Mouse (Mus musculus) thymus, adult 2 months (tissue): ENCODE measurements around the gene Ttc17. TPM values are rescaled to one million over a fixed set of nuclear protein-coding genes. Genes with fewer than 3 reads are reported as not detected.
A peak's percentile ranks its signal among the peaks of the same experiment; 100 is the strongest.

Source experiments
- DNase-seq: peaks from one replicate; pipeline ENCODE4 v3.0.0; 2021
- H3K27ac ChIP-seq: fragments of 200-500 bp; 2 replicates; pipeline ENCODE4 v1.5.1; 2012; ENCODE audit warnings: low read length, control low read depth; ENCODE audit not compliant: control insufficient read depth, insufficient read depth
- H3K27me3 ChIP-seq: fragments of 200-500 bp; 2 replicates; pipeline ENCODE4 v1.6.1; 2012; ENCODE audit warnings: mild to moderate bottlenecking, low read length, moderate library complexity, mixed read lengths; ENCODE audit not compliant: control insufficient read depth, insufficient read depth
- H3K36me3 ChIP-seq: fragments of 200-500 bp; 2 replicates; pipeline ENCODE4 v1.6.1; 2012; ENCODE audit warnings: mild to moderate bottlenecking, low read length, moderate library complexity; ENCODE audit not compliant: control insufficient read depth, insufficient read depth
- H3K4me1 ChIP-seq: fragments of 200-500 bp; replicated peaks from 2 replicates; pipeline ENCODE4 v1.6.1; 2012; ENCODE audit warnings: low read length; ENCODE audit not compliant: control insufficient read depth, insufficient read depth
- H3K4me3 ChIP-seq: fragments of 200-500 bp; 2 replicates; pipeline ENCODE4 v1.5.1; 2012; ENCODE audit warnings: mild to moderate bottlenecking, low read length, control low read depth, moderate library complexity; ENCODE audit not compliant: control insufficient read depth, insufficient read depth
- CTCF ChIP-seq: fragments of 200-500 bp; IDR thresholded peaks from 2 replicates; pipeline ENCODE4 v1.5.1; 2012; ENCODE audit warnings: mild to moderate bottlenecking, control low read depth, low read length, moderate library complexity, borderline replicate concordance; ENCODE audit not compliant: control insufficient read depth, poor library complexity, insufficient read depth; ENCODE audit errors: extremely low read depth
- POLR2A ChIP-seq: fragments of 200-500 bp; IDR thresholded peaks from 2 replicates; pipeline ENCODE4 v1.6.1; 2012; ENCODE audit warnings: mild to moderate bottlenecking, low read length, control low read depth, moderate library complexity; ENCODE audit not compliant: control insufficient read depth, poor library complexity, insufficient read depth; ENCODE audit errors: extremely low read depth
- WGBS: fragments of 180-500 bp; shearing (Covaris S2); methylation state at CpG from one replicate; pipeline ENCODE4 v1.1.7; 2018; 5-methylcytosine and 5-hydroxymethylcytosine counted together
- polyA plus RNA-seq: library from polyadenylated mRNA; depleted of rRNA; stranded (reverse); fragments of >200 nt; gene quantifications from 2 replicates; pipeline ENCODE4 v1.2.3, GENCODE M21; 2012; rRNA removed

The Ttc17 gene
- polyA plus RNA-seq: 23.3 and 23.4 TPM in 2 replicates

- no peaks in the 10 kb centered on the region for H3K27me3 ChIP-seq
- no peaks in the 10 kb centered on the region; the same call in 1 of the 2 replicates for H3K36me3 ChIP-seq
- under 1% methylated on average over 76 of the region's 77 CpGs for WGBS
- peaks cover 7% of the 10 kb centered on the region for H3K4me1 ChIP-seq
- no peak for TF ChIP-seq CTCF
- TF ChIP-seq POLR2A: peak; percentile 90
- DNase-seq: peak; percentile 90
- peak within 1 kb of the TSS; percentile 66 for H3K27ac ChIP-seq
- H3K4me3 ChIP-seq: peak within 1 kb of the TSS; percentile 84
Observed at GRCm38 (mm10) chr2:94406083-94406957, at the start of gene Ttc17. Gene Ttc17, minus strand, starts transcription at chr2:94406689.

GRCm38 (mm10) chr2:94449643-94450042 is 43.2 kb upstream of the Ttc17 start:
- TF ChIP-seq POLR2A: no peak
- no peak for TF ChIP-seq CTCF
- Histone ChIP-seq H3K27ac (no peak overlapping the region), H3K4me1 (no peaks in the 10 kb centered on the region), H3K36me3 (no peaks in the 10 kb centered on the region), H3K27me3 (no peaks in the 10 kb centered on the region), H3K4me3 (no peak overlapping the region)
- WGBS: 93% methylated on average over 8 of the region's 8 CpGs
- DNase-seq: no peak

- TF ChIP-seq POLR2A (no peak), CTCF (no peak)
- WGBS: under 1% methylated on average over 10 of the region's 10 CpGs
- no peaks in the 10 kb centered on the region for H3K27me3 ChIP-seq
- no peaks in the 10 kb centered on the region for H3K36me3 ChIP-seq
- H3K27ac ChIP-seq: no peak overlapping the region
- H3K4me1 ChIP-seq: peaks cover 10% of the 10 kb centered on the region
- peak; percentile 8 for DNase-seq
- peak overlapping the region; percentile 88 for H3K4me3 ChIP-seq
Observed at GRCm38 (mm10) chr2:94436952-94437351, 30.5 kb upstream of the Ttc17 start.

GRCm38 (mm10) chr2:94435481-94435880 is 29.0 kb upstream of the Ttc17 start:
- Histone ChIP-seq H3K4me1 (peaks cover 10% of the 10 kb centered on the region), H3K4me3 (no peak overlapping the region), H3K27me3 (no peaks in the 10 kb centered on the region), H3K36me3 (no peaks in the 10 kb centered on the region), H3K27ac (no peak overlapping the region)
- 93% methylated on average over 7 of the region's 7 CpGs for WGBS
- no peak for TF ChIP-seq POLR2A
- no peak for TF ChIP-seq CTCF
- DNase-seq: no peak

GRCm38 (mm10) chr2:94434833-94435232 is 28.3 kb upstream of the Ttc17 start:
- Histone ChIP-seq H3K36me3 (no peaks in the 10 kb centered on the region), H3K27ac (no peak overlapping the region), H3K27me3 (no peaks in the 10 kb centered on the region), H3K4me3 (no peak overlapping the region), H3K4me1 (peaks cover 10% of the 10 kb centered on the region)
- 93% methylated on average over 1 of the region's 1 CpGs for WGBS
- no peak for TF ChIP-seq CTCF
- TF ChIP-seq POLR2A: no peak
- DNase-seq: no peak

GRCm38 (mm10) chr2:94432214-94432613 is 25.7 kb upstream of the Ttc17 start:
- no peak for DNase-seq
- no peak overlapping the region for H3K4me3 ChIP-seq
- no peak overlapping the region for H3K27ac ChIP-seq
- TF ChIP-seq POLR2A: no peak
- TF ChIP-seq CTCF: no peak
- H3K36me3 ChIP-seq: peaks cover under 1% of the 10 kb centered on the region; the same call in 1 of the 2 replicates
- 92% methylated on average over 2 of the region's 2 CpGs for WGBS
- H3K4me1 ChIP-seq: peaks cover 10% of the 10 kb centered on the region
- no peaks in the 10 kb centered on the region for H3K27me3 ChIP-seq
